Mouse (Mus musculus) spleen, adult 2 months (tissue): ENCODE results near the gene Apol7b.
"Not testable (repeated sequence)": the region's sequence is repeated elsewhere in the genome, so short reads cannot be mapped to it uniquely, and the experiment has no call there.

Source experiments
- CTCF ChIP-seq: fragments of 200-500 bp; IDR thresholded peaks from 2 replicates; pipeline ENCODE4 v1.5.1; 2011; ENCODE audit warnings: mild to moderate bottlenecking, inconsistent platforms; ENCODE audit not compliant: insufficient read depth, insufficient read length, insufficient replicate concordance; ENCODE audit errors: extremely low read depth
- POLR2A ChIP-seq: fragments of 200-500 bp; IDR thresholded peaks from 2 replicates; pipeline ENCODE4 v1.6.1; 2011; ENCODE audit warnings: low read depth, low read length, inconsistent platforms

GRCm38 (mm10) chr15:77393832-77394231, 53.5 kb downstream of the Apol7b start:
- not testable (repeated sequence) for TF ChIP-seq CTCF, POLR2A
